Mouse (Mus musculus) E14TG2a.4 (cell line): ENCODE data around the gene Rph3al.

Experiments used
- CTCF ChIP-seq: conservative IDR thresholded peaks from 2 replicates; pipeline ENCODE4 v1.5.1; 2014; ENCODE audit warnings: low read length
- NANOG ChIP-seq: IDR thresholded peaks from 2 replicates; pipeline ENCODE4 v1.6.1; 2014; ENCODE audit warnings: borderline replicate concordance, low read length, mixed read lengths

GRCm38 (mm10) chr11:75903486-75903885, 34.7 kb downstream of the Rph3al start:
- peak; percentile 90 for TF ChIP-seq CTCF
- TF ChIP-seq NANOG = no peak
